Mouse (Mus musculus) CD4-positive, CD25-positive, alpha-beta regulatory T cell, adult 2 months (primary cell): ENCODE results near the gene Chd2.
"Not testable (repeated sequence)": the region's sequence is repeated elsewhere in the genome, so short reads cannot be mapped to it uniquely, and the experiment has no call there.

Experiments used
- DNase-seq: peaks from one replicate; pipeline ENCODE4 v3.0.0-alpha.2; 2012; ENCODE audit warnings: low read depth, low spot score

Gene Chd2

DNA sequence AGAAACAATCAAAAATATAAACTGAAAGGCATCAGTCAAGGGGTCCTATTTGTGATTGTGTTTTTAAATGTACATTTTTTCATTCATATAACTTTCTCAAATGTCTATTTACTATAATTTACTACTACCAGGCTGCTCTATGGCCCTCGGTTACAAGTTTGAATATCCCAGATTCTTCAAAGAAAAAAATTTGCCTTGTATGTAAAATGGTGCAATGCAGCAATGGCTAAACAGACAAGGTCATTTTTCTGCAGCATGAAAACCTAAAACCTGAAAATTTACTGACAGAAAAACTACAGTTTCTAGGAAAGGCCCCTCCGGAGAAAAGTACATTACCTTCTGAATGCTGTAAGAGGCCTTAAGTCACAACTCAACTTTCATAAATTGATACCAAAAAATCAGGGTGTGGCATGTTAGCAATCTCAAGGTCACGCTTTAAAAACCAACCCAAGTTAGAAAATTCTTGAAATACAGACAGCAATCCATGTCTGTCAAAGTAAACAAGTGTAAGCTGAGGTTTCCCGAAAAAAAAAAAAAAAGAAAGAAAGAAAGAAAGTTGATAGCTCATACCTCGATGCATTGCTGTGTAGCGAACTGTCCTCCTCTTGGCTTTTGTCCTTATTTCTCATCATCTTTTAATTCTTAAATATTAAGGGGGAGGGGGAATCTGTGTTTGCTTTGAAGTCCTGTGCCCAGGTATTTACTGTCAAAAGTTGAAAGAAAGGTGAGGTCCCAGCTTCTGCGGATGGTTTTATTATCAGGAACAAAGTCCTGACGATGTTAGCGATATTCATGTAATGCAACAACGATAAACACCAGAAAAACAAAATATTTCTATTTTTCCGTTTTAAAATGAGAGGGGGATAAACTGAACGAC lies 1.2 kb downstream of the Chd2 start:
- DNase-seq = peak; percentile 49

GRCm38 (mm10) chr7:73539116-73539682 lies 2.4 kb downstream of the Chd2 start:
- peak; percentile 53 for DNase-seq

DNA sequence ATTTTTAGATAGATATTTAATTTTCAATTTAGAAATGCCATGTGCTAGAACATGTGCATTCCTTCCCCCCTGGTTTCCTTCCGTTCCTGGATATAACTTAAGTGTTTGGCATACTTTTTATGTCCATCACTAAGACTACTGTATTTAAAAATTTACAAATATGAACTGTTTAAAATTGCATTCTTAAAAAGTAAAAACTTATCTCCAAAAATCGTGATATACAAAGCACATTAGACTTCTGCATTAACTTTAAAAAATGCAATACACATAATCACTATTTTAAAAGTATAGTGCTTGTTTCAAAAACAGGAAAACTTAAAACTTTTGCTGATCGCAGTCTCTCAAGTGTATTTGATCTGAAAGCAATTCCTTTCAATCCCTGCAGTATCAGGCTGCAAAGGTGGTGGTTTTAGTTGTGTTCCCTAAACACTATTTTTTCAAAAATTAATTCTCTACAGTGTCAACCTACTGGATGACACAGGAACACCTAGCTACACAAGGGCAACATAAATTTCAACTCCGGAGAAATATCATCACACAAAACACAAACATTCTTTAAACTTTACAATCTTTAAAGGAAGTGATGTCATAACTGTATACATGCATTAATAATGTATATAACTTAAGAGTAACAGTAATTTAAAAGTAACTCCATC lies 3.1 kb downstream of the Chd2 start:
- no peak for DNase-seq

GRCm38 (mm10) chr7:73537634-73538423 lies 3.8 kb downstream of the Chd2 start:
- DNase-seq = peak; percentile 100

GRCm38 (mm10) chr7:73537228-73537627 lies 4.4 kb downstream of the Chd2 start:
- no peak for DNase-seq

DNA sequence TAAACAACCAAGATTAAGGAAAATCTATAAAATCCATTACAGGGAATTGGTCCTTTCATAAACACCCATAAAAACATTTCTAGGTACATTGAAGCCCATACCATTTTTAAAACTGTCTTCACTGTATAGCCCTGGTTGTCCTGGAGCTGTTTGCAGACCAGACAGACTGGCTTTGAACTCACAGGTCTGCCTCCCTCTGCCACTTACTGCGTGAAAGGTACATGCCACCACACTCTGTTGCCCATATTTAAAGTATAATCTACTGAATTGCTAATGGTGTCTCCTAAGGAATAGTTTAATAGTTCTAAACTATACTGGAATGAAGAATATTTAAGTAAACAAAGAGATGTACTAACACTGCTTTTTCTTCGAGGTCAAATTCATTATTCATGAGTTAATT lies 5.1 kb downstream of the Chd2 start:
- no peak for DNase-seq

DNA sequence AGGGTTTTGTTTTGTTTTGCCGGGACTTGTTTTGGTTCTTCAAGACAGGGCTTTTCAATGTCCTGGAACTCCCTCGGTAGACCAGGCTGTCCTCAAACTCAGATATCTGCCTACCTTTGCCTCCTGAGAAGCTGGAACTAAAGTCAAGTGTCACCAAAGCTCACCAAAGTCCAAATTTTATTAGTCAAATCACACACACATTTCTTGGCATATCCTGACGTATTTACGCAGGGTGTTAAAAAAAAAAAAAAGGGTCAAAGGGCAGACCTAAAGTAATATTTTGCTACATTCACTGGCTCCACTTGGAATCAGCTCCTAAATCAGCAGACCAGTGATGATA lies 5.8 kb downstream of the Chd2 start:
- DNase-seq = no peak

- DNase-seq = peak; percentile 31
Measured at GRCm38 (mm10) chr7:73534937-73535860, 6.4 kb downstream of the Chd2 start.

- peak; percentile 34 for DNase-seq
Measured at GRCm38 (mm10) chr7:73533457-73533856, 8.2 kb downstream of the Chd2 start.

GRCm38 (mm10) chr7:73532916-73533315 lies 8.7 kb downstream of the Chd2 start:
- DNase-seq = peak; percentile 11

GRCm38 (mm10) chr7:73532139-73532538 lies 9.5 kb downstream of the Chd2 start:
- peak; percentile 36 for DNase-seq

DNA sequence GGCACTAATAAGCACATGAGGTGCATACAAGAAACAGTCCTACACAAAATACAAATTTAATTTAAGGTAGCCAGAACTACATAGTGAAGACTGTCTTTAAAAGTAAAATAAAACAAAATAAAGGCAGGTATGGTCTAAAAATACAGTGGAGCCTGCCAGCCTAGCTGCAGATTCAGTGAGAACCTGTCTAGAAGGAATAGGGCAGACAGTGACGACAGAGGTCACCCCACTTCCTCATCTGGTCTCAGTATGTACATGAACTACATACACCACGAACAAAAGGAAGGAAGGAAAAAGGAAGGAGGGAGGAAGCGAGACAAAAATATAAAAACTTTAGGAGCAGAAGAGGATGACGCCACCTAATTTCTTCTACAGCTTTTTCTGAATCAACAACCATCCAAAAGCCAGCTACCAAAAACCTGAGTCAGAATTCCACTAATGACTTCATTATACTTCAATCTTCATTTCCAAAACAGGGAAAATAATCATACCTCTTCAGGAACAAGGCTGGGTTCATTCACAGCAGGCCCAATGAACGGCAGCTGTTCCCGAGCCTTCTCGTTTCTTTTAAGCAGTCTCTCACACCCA lies 10.0 kb downstream of the Chd2 start:
- DNase-seq = peak; percentile 66

GRCm38 (mm10) chr7:73530846-73531245 lies 10.8 kb downstream of the Chd2 start:
- DNase-seq = peak; percentile 72

DNA sequence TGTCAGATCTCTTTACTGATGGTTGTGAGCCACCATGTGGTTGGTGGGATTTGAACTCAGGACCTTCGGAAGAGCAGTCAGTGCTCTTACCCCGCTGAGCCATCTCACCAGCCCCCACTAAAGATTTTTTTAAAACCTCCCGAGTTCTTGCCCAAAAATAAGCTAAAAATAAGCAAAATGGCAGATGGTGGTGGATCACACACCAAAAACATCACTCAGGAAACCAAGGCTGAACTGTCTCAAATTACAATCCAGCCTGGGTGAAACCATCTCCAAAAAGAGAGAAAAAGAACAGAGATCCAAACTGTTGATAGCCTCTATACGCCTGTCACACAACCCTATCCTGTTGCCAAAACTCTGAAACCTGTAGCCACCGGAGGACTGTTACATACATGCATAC lies 11.5 kb downstream of the Chd2 start:
- no peak for DNase-seq

GRCm38 (mm10) chr7:73529261-73529660 lies 12.4 kb downstream of the Chd2 start:
- no peak for DNase-seq

GRCm38 (mm10) chr7:73528377-73528894 lies 13.2 kb downstream of the Chd2 start:
- DNase-seq = not testable (repeated sequence)

- DNase-seq = no peak
Measured at GRCm38 (mm10) chr7:73527225-73527624, 14.4 kb downstream of the Chd2 start.

DNA sequence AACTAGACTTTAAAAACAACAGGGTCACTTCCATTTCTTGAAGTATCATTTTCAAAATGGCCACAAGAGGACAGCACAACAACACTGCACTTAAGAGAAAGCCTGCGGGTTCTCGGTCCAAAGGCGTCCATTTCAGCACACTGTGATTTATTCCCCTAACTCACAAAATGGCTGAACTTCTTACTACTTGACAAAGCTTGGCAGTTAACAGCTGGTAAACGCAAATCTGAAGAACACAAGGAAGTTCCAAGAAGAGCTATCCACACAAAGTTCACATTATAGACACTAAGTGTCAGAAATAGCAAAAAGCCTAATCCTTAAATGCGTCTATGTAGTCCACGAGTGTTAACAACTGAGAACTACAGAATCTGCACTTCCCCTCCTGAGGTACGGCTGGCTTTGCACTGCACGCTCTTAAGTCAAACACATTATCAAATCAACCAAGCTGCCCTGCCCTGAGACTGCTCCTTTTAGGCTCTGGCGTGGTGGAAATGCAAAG lies 17.1 kb downstream of the Chd2 start:
- DNase-seq = peak; percentile 91

DNA sequence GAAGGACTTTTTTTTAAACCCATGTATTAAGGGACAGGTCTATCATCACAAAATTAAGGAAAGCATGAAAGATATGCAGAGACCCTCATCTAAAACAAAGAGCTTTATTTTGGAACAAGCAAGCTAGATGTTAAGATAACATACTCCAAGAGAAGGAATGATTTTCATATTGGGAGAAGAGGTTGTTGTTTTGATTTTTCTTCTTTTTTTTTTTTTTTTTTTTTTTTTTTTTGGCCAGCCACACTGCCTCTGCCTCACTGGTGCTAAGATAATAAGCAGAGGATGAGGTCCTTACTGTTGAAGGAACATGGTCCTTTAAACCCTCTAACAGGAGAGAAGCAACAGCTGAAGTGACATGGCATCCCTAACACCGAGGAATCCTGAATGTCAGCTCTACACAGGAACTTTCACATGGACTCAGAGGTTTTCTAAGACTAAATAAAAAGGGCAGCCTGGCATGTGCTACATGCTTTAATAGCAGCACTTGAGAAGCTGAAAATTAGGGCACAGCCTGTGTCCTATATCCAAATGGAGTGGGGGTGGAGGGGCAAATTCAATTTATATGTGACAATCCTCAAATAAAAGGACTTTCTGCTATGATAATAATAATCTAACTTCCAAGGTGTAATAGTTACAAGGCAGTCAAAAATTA lies 17.9 kb downstream of the Chd2 start:
- no peak for DNase-seq

DNA sequence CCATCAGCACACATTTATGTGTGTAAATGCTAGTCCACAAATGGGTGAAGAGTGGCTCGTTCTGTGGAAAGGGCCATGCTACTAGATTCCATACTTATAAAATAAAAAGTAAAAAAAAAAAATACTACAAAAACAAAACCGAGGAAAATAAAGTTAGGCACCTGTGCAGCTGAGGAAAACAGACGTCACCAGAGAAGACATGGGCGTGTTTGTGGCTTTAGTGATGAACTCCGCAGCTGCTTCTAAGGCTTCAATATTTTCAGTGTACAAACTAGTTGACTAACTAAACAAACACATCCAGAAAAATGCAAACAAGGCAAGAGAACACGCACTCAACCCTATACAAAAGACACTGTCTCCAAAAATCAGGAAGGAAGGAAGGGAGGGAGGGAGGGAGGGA lies 18.4 kb downstream of the Chd2 start:
- peak; percentile 82 for DNase-seq
